Mouse (Mus musculus): Measurements from ENCODE around the gene Dnase1l3.

DNA sequence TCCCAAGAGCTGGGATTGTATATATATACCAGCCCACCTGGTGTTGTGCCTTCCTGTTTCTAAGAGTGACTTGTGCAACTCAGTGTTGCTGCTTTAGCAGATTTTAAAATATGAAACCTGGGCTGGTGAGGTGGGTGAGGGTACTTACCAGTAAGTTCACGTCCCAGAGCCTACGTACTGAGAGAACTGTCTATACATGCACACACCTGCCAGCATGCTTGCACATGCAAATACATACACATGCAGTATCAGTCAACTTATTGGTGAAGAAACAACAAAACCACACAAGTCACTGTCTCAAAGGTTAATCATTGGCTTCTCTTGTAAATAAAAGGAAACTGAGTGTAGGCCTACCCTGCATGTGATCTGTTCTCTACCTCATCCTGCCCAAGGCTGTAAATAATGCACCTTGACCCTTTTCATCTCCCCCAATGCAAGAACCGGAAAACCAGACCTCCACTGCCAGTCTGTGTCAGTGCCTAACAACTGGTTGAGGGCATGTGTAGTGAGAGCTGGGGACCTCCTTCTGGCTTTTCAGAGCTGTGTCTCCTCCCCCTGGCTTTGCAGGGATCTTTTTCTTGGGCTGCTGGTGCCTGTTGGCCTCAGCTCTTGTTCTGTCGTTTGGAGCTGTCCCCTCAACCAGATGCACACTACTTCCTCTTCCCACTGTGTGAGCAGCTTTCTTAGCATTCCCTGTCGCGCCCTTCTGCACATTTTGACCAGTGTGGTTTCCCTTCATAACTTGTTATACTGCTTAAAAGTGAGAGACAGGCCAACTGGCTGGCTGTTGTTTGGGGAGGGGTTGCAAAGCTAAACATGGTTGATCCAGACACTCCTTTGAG lies 76.0 kb downstream of the Dnase1l3 start:
- TF ChIP-seq POLR2A (IDR thresholded peaks at IDR 0.05; ENCODE audit: insufficient read depth, low read length), result no peak
- no peak for TF ChIP-seq CTCF (IDR thresholded peaks at IDR 0.05; ENCODE audit: low read depth, low read length)
